Mouse (Mus musculus): ENCODE data around the gene Osr1.

- TF ChIP-seq POLR2A (IDR thresholded peaks at IDR 0.05; ENCODE audit: insufficient read depth, low read depth, low read length) (no peak), CTCF (IDR thresholded peaks at IDR 0.05; ENCODE audit: insufficient read depth, low read depth, low read length) (no peak)
Observed at GRCm38 (mm10) chr12:9581011-9581410, 11.1 kb downstream of the Osr1 start.

All from olfactory bulb, adult 2 months (tissue).